Mouse (Mus musculus): ENCODE data around the gene Polrmt.

DNA sequence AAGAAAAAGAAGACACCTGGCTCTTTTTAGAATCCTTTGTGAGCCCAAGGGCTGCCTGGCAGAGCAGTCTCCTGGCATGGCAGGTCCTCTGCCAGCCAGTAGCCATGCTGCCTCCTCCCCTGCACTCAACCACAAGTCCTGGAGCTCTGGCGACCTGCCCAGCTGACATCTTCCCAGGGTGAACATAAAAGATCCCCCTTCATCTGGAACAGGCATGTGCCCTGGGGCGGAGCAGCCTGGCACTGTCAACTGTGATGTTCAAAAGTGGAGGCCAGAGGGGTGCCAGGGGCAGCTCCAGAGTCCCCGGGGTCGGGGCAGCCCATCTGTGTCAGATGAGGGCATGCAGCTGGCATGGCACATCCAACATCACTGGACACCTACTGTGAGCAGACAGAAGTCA is 31.4 kb downstream of the Polrmt start:
- TF ChIP-seq POLR2A (IDR thresholded peaks at IDR 0.05; ENCODE audit: borderline replicate concordance, insufficient read depth, low read length), result no peak
- TF ChIP-seq CTCF (IDR thresholded peaks at IDR 0.05; ENCODE audit: borderline replicate concordance, insufficient read depth, low read depth, low read length), result no peak
